Mouse (Mus musculus) left cerebral cortex, adult 11 months (tissue): ENCODE measurements around the gene Resp18.

ENCODE experiments used
- DNase-seq: peaks from one replicate; pipeline ENCODE4 v3.0.0; 2022; ENCODE audit warnings: low spot score

The Resp18 gene

DNA sequence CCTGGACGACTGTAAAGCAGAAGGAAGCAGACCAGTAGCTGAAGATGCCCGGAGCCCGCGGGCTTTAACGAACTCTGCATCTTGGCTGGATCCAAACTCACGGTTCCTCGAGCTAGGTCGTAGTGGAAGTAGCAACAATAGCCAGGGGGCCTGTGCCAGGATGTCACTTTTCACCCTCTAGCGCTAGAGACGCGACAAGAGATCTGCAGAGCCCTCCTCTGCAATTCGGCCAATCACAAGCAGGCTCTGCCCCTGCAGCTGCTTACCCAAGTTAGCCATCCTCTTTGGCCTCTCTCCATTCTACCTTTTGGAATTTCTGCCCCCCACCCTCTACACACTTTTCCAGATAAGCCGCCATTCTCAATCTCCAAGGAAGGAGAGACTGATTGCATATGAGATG lies at the start of gene Resp18:
Gene Resp18 (minus strand): TSS at position 188 of the 400 bp plus-strand sequence.
- DNase-seq: no peak

DNA sequence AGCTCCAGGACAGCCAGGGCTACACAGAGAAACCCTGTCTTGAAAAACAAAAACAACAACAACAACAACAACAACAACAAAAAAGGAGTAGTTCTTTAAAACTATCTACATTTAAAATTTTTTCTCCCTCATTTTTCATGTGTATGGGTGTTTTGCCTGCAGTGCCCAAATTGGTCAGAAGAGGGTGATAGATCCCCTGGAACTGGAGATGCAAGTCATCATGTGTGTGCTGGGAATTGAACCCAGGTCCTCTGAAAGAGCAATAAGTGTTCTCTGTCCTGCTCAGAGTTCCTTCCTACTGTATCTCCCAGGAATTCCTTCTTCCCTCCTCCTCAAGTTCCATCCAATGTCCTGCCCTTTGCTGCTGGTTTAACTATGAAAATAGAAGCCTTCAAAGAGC lies 49.2 kb upstream of the Resp18 start:
- no peak for DNase-seq

GRCm38 (mm10) chr1:75319166-75319565 lies 41.0 kb upstream of the Resp18 start:
- no peak for DNase-seq

DNA sequence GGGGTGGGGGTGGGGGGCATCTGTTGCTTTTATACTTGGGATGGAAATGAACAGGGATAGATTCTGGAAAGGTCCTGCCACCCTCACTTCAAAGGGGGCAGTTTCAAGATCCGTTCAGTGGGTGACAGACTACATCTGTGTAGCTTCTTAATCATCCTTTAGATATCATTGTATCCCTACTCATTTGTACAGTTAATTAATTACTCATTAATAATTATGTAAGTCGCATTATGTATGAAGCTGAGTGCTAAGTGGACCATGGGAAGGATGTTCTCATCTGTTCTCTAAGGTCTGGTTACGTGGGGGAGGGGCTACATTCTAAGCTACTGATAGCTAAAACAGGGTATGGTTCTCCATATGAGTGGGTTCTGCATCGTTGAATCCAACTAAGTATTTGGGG lies 40.5 kb upstream of the Resp18 start:
- DNase-seq: no peak

GRCm38 (mm10) chr1:75318301-75318700 lies 40.1 kb upstream of the Resp18 start:
- DNase-seq: no peak

GRCm38 (mm10) chr1:75317241-75318201 lies 39.3 kb upstream of the Resp18 start, which contains the start of gene Dnpep:
Gene Dnpep, minus strand, starts transcription at chr1:75317990.
- peak; percentile 100 for DNase-seq

DNA sequence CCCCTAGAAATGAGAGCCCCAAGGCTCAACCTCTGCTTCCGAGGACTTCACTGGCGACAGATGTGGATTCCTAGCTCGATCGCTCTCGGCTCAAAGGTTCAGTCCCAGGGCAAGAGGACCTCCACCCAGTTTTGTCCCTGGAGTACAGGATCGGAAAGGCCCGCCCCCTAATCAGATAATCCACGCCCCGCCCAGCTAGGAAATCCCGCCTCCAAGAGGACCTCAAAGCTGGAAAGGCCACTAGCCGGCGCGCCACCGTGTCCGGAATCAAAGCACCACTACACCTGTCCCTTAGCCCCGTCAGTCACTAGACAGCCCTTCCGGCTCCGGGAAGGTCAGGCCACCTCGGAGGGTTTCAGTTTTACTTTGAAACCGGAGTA lies 38.6 kb upstream of the Resp18 start:
- DNase-seq: peak; percentile 70

GRCm38 (mm10) chr1:75315456-75316365 lies 37.5 kb upstream of the Resp18 start:
- no peak for DNase-seq

DNA sequence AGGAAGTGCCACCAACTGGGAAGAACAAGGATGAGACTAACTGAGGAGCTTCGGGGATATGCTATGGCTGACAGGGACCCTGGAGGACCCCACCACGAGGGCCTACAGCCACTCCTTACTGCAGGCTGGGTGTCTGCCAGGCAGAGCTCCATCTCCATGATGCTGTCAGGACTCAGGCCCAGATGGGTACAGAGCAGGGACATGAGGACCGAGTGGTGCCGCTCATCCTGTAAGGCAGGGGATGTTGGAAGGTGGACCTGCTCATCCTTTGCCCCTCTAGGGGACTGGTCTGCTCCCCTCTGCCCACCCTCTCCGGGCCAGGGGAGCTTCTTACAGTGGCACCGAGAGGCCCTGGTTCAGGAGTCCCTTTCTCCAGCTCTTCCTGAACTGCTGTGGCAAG lies 36.8 kb upstream of the Resp18 start:
- DNase-seq: no peak

- no peak for DNase-seq
Measured at GRCm38 (mm10) chr1:75311694-75312093, 33.5 kb upstream of the Resp18 start.

DNA sequence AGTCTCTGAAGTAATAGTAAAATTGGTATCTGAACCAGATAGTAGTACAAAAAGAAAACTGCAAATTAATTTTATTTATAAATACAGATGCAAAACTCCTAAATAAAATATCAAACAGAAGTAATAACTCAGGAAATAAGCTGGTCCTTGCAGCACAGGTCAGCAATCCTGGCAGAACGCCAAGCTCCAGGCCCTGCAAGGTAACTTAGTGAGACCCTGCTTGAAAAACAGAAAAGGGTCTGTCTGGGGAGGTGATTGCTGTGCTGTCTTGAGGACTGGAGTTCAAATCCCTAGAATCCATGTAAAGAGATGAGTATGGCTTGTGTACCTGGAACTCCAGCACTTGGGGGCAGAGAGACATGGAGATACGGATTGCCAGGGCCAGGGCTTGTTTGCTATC lies 26.4 kb upstream of the Resp18 start:
- no peak for DNase-seq

- DNase-seq: no peak
Measured at GRCm38 (mm10) chr1:75294294-75294693, 16.1 kb upstream of the Resp18 start.

GRCm38 (mm10) chr1:75293331-75293701 lies 15.1 kb upstream of the Resp18 start:
- DNase-seq: no peak

GRCm38 (mm10) chr1:75292476-75293330 lies 14.5 kb upstream of the Resp18 start:
- DNase-seq: no peak

DNA sequence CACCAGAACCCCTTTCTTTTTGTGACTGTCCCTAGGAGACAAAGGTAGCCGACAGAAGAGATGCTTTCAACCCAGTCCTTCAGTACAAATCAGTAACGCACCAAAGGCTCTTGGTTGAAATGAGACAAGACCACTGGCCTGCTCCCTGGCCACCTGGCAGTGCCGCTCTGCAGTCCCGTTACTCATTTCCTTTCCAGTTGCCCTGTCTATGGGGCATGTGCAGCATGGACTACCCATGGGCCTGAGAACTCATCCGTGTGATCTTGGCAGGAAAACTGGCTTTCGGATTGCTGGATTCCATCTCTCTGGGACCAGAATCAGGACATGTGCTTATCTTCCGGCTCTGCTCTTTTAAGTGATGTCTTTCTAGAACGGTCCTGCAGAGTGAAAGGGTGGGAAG lies 13.1 kb upstream of the Resp18 start:
- no peak for DNase-seq

- DNase-seq: peak; percentile 68
Measured at GRCm38 (mm10) chr1:75290582-75290981, 12.4 kb upstream of the Resp18 start.

DNA sequence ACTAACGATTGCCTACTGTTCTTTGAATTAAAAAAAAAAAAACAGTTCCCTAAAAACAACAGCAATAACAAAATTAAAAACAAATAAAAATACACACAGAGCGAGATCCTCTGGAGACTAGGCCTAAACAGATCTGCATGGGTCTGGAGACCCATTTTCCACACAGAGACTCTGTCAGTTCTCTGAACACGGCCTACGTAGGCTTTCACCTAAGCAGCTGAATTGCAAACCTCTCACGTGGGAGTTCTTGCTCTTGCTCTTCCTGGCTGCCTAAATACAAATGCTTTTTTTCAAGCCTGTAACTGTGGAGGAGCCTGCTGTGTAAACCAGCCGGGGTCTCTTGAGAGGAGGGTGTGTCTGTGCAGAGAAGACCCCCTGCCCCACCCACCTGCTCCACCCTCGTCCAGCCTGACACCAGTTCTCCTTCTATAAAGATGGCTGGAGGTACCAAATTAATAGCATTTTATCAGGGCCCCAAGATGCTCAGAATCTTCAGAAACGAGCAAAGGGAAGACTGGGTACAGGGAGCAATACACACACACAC lies 11.7 kb upstream of the Resp18 start:
- no peak for DNase-seq

DNA sequence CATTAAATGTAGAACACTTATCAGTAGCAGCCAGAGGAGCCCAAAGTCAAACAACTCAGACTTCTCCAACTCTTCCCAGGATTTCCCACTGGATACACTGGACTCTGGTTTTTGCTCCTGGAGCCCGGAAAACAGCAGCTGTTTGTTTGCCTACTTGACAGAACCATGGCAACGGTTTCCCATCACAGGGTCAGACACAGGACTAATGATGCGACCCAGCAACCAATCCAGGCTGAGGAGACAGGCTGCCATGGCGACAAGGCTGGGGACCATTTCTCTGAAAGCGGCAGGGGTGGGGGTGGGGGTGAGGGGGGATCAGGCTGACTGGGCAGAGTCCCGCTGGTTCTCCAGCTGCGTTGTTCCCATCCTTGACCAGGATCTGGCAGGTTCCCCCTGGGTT lies 11.2 kb upstream of the Resp18 start:
- DNase-seq: no peak

DNA sequence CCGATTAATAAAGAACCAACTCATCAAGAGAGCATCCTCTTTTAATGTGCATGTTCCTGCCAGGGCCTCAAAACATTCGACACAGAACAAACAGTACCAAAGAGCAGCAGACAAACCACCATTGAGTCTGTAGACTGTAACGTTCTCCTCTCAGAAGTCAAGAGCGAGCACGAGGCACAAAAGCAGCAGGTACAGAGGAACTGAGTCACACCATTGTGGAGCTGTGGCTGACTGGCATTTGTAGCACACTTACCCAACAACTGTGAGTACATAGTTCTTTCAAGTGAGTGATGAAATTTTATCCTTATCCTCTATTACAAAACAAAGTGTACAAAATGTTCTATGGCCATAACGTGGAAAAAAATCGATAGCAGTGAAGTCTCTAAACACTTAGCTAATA lies 6.7 kb upstream of the Resp18 start:
- DNase-seq: no peak

DNA sequence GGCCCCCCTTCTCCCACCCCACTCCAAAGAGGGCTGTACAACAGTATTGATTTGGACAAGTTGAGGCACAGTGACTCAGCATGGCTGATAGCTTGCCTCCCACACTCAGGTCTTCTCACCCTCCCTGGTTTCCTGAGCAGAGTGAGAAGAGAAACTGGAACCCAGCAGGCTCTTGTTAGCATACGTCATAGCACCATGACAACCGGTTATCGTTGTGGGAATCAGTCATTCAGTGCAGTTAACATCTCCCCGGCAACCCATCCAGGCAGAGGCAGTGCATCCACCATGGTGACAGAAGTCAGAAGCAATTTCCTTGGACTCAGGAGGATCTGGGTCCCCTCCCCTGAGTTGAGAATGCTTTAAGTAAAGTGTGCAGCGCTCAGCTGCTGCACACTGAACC lies 4.8 kb upstream of the Resp18 start:
- DNase-seq: no peak
